Mouse (Mus musculus): ENCODE measurements around the gene Rap1gds1. TPM values are rescaled to one million over a fixed set of nuclear protein-coding genes. Genes with fewer than 3 reads are reported as not detected.

The Rap1gds1 gene
- polyA plus RNA-seq, 1 experiment from 2014 or later, result 70.7 TPM

GRCm38 (mm10) chr3:138945516-138945915, 129.5 kb downstream of the Rap1gds1 start:
- Histone ChIP-seq H3K4me1 (replicated peaks; ENCODE audit: control insufficient read depth, insufficient read depth, low read length) (no peaks in the 10 kb centered on the region), H3K36me3 (ENCODE audit: control insufficient read depth, insufficient read depth, low read length) (0 out of 2 replicates have a peak, but pooled peaks cover 3% of the 10 kb centered on the region), H3K27me3 (ENCODE audit: control insufficient read depth, insufficient read depth, low read length) (no peaks in the 10 kb centered on the region), H3K4me3 (ENCODE audit: low read depth, low read length) (no peak overlapping the region), H3K9ac (ENCODE audit: low read depth, low read length) (no peak overlapping the region), H3K27ac (ENCODE audit: low read depth, low read length) (no peak overlapping the region), H3K4me2 (replicated peaks; ENCODE audit: low read depth, low read length) (no peak overlapping the region), H3K9me3 (ENCODE audit: control insufficient read depth, low read length) (no peaks in the 10 kb centered on the region)
- no peak for DNase-seq (ENCODE audit: low spot score)
- 95% methylated on average over 3 of the region's 3 CpGs for WGBS
- ATAC-seq (ENCODE audit: low FRiP score), result no peak

- peak; percentile 16 for DNase-seq (ENCODE audit: low spot score)
- WGBS, result 34% methylated on average over 9 of the region's 9 CpGs
- ATAC-seq (ENCODE audit: low FRiP score), result peak; percentile 40; the same call in 1 of the 2 replicates
- Histone ChIP-seq H3K9ac (ENCODE audit: low read depth, low read length) (no peak overlapping the region), H3K36me3 (ENCODE audit: control insufficient read depth, insufficient read depth, low read length) (peaks cover 9% of the 10 kb centered on the region; the same call in 1 of the 2 replicates), H3K9me3 (ENCODE audit: control insufficient read depth, low read length) (no peaks in the 10 kb centered on the region), H3K4me2 (replicated peaks; ENCODE audit: low read depth, low read length) (no peak overlapping the region), H3K4me3 (ENCODE audit: low read depth, low read length) (no peak overlapping the region), H3K27me3 (ENCODE audit: control insufficient read depth, insufficient read depth, low read length) (no peaks in the 10 kb centered on the region), H3K27ac (ENCODE audit: low read depth, low read length) (no peak overlapping the region), H3K4me1 (replicated peaks; ENCODE audit: control insufficient read depth, insufficient read depth, low read length) (no peaks in the 10 kb centered on the region)
These were observed 133.4 kb downstream of the Rap1gds1 start for GRCm38 (mm10) chr3:138941604-138942003.

- ATAC-seq (ENCODE audit: low FRiP score), result no peak
- no peaks in the 10 kb centered on the region for H3K9me3 ChIP-seq (ENCODE audit: control insufficient read depth, low read length)
- no peak for DNase-seq (ENCODE audit: low spot score)
- H3K9ac ChIP-seq (ENCODE audit: low read depth, low read length), result no peak overlapping the region
- WGBS, result 98% methylated on average over 10 of the region's 10 CpGs
- H3K4me2 ChIP-seq (replicated peaks; ENCODE audit: low read depth, low read length), result no peak overlapping the region
- peaks cover 6% of the 10 kb centered on the region; the same call in 1 of the 2 replicates for H3K36me3 ChIP-seq (ENCODE audit: control insufficient read depth, insufficient read depth, low read length)
- no peak overlapping the region for H3K4me3 ChIP-seq (ENCODE audit: low read depth, low read length)
- H3K4me1 ChIP-seq (replicated peaks; ENCODE audit: control insufficient read depth, insufficient read depth, low read length), result no peaks in the 10 kb centered on the region
- H3K27me3 ChIP-seq (ENCODE audit: control insufficient read depth, insufficient read depth, low read length), result no peaks in the 10 kb centered on the region
- no peak overlapping the region for H3K27ac ChIP-seq (ENCODE audit: low read depth, low read length)
These were observed 137.8 kb downstream of the Rap1gds1 start for GRCm38 (mm10) chr3:138937241-138937640.

GRCm38 (mm10) chr3:138936780-138937179, 138.2 kb downstream of the Rap1gds1 start:
- Histone ChIP-seq H3K4me2 (replicated peaks; ENCODE audit: low read depth, low read length) (no peak overlapping the region), H3K4me1 (replicated peaks; ENCODE audit: control insufficient read depth, insufficient read depth, low read length) (no peaks in the 10 kb centered on the region), H3K4me3 (ENCODE audit: low read depth, low read length) (no peak overlapping the region), H3K9ac (ENCODE audit: low read depth, low read length) (no peak overlapping the region), H3K27me3 (ENCODE audit: control insufficient read depth, insufficient read depth, low read length) (no peaks in the 10 kb centered on the region), H3K36me3 (ENCODE audit: control insufficient read depth, insufficient read depth, low read length) (peaks cover 6% of the 10 kb centered on the region; the same call in 1 of the 2 replicates), H3K27ac (ENCODE audit: low read depth, low read length) (no peak overlapping the region), H3K9me3 (ENCODE audit: control insufficient read depth, low read length) (no peaks in the 10 kb centered on the region)
- ATAC-seq (ENCODE audit: low FRiP score) (no peak), DNase-seq (ENCODE audit: low spot score) (no peak)
- 92% methylated on average over 8 of the region's 8 CpGs for WGBS

GRCm38 (mm10) chr3:138927437-138927836, 147.6 kb downstream of the Rap1gds1 start:
- 95% methylated on average over 4 of the region's 4 CpGs for WGBS
- no peak overlapping the region for H3K4me3 ChIP-seq (ENCODE audit: low read depth, low read length)
- H3K9me3 ChIP-seq (ENCODE audit: control insufficient read depth, low read length), result no peaks in the 10 kb centered on the region
- ATAC-seq (ENCODE audit: low FRiP score) (no peak), DNase-seq (ENCODE audit: low spot score) (no peak)
- H3K27ac ChIP-seq (ENCODE audit: low read depth, low read length), result no peak overlapping the region
- no peaks in the 10 kb centered on the region for H3K36me3 ChIP-seq (ENCODE audit: control insufficient read depth, insufficient read depth, low read length)
- no peak overlapping the region for H3K4me2 ChIP-seq (replicated peaks; ENCODE audit: low read depth, low read length)
- H3K27me3 ChIP-seq (ENCODE audit: control insufficient read depth, insufficient read depth, low read length), result no peaks in the 10 kb centered on the region
- H3K4me1 ChIP-seq (replicated peaks; ENCODE audit: control insufficient read depth, insufficient read depth, low read length), result no peaks in the 10 kb centered on the region
- no peak overlapping the region for H3K9ac ChIP-seq (ENCODE audit: low read depth, low read length)

GRCm38 (mm10) chr3:138926161-138926560, 148.8 kb downstream of the Rap1gds1 start:
- H3K27ac ChIP-seq (ENCODE audit: low read depth, low read length), result no peak overlapping the region
- WGBS, result 92% methylated on average over 8 of the region's 8 CpGs

GRCm38 (mm10) chr3:138918241-138918640, 156.8 kb downstream of the Rap1gds1 start:
- Histone ChIP-seq H3K9ac (ENCODE audit: low read depth, low read length) (no peak overlapping the region), H3K9me3 (ENCODE audit: control insufficient read depth, low read length) (no peaks in the 10 kb centered on the region), H3K4me2 (replicated peaks; ENCODE audit: low read depth, low read length) (no peak overlapping the region), H3K27ac (ENCODE audit: low read depth, low read length) (no peak overlapping the region), H3K27me3 (ENCODE audit: control insufficient read depth, insufficient read depth, low read length) (no peaks in the 10 kb centered on the region), H3K4me1 (replicated peaks; ENCODE audit: control insufficient read depth, insufficient read depth, low read length) (no peaks in the 10 kb centered on the region), H3K4me3 (ENCODE audit: low read depth, low read length) (no peak overlapping the region), H3K36me3 (ENCODE audit: control insufficient read depth, insufficient read depth, low read length) (no peaks in the 10 kb centered on the region)
- DNase-seq (ENCODE audit: low spot score) (no peak), ATAC-seq (ENCODE audit: low FRiP score) (no peak)
- WGBS, result 93% methylated on average over 4 of the region's 4 CpGs

More at GRCm38 (mm10) chr3:138926161-138926560, 148.8 kb downstream of the Rap1gds1 start:
- Histone ChIP-seq H3K36me3 (ENCODE audit: control insufficient read depth, insufficient read depth, low read length) (no peaks in the 10 kb centered on the region), H3K27me3 (ENCODE audit: control insufficient read depth, insufficient read depth, low read length) (no peaks in the 10 kb centered on the region), H3K9me3 (ENCODE audit: control insufficient read depth, low read length) (no peaks in the 10 kb centered on the region), H3K4me3 (ENCODE audit: low read depth, low read length) (no peak overlapping the region), H3K4me1 (replicated peaks; ENCODE audit: control insufficient read depth, insufficient read depth, low read length) (no peaks in the 10 kb centered on the region), H3K9ac (ENCODE audit: low read depth, low read length) (no peak overlapping the region), H3K4me2 (replicated peaks; ENCODE audit: low read depth, low read length) (no peak overlapping the region)
- DNase-seq (ENCODE audit: low spot score) (no peak), ATAC-seq (ENCODE audit: low FRiP score) (no peak)

GRCm38 (mm10) chr3:138917016-138917415, 158.0 kb downstream of the Rap1gds1 start:
- Histone ChIP-seq H3K36me3 (ENCODE audit: control insufficient read depth, insufficient read depth, low read length) (no peaks in the 10 kb centered on the region), H3K9ac (ENCODE audit: low read depth, low read length) (no peak overlapping the region), H3K9me3 (ENCODE audit: control insufficient read depth, low read length) (no peaks in the 10 kb centered on the region), H3K27ac (ENCODE audit: low read depth, low read length) (no peak overlapping the region), H3K4me3 (ENCODE audit: low read depth, low read length) (no peak overlapping the region), H3K4me1 (replicated peaks; ENCODE audit: control insufficient read depth, insufficient read depth, low read length) (no peaks in the 10 kb centered on the region), H3K4me2 (replicated peaks; ENCODE audit: low read depth, low read length) (no peak overlapping the region), H3K27me3 (ENCODE audit: control insufficient read depth, insufficient read depth, low read length) (no peaks in the 10 kb centered on the region)
- no peak for DNase-seq (ENCODE audit: low spot score)
- no peak for ATAC-seq (ENCODE audit: low FRiP score)
- WGBS, result 91% methylated on average over 4 of the region's 4 CpGs

- Histone ChIP-seq H3K9me3 (ENCODE audit: control insufficient read depth, low read length) (no peaks in the 10 kb centered on the region), H3K4me1 (replicated peaks; ENCODE audit: control insufficient read depth, insufficient read depth, low read length) (no peaks in the 10 kb centered on the region), H3K36me3 (ENCODE audit: control insufficient read depth, insufficient read depth, low read length) (no peaks in the 10 kb centered on the region), H3K27ac (ENCODE audit: low read depth, low read length) (no peak overlapping the region), H3K4me2 (replicated peaks; ENCODE audit: low read depth, low read length) (no peak overlapping the region), H3K4me3 (ENCODE audit: low read depth, low read length) (no peak overlapping the region), H3K27me3 (ENCODE audit: control insufficient read depth, insufficient read depth, low read length) (no peaks in the 10 kb centered on the region), H3K9ac (ENCODE audit: low read depth, low read length) (no peak overlapping the region)
- 88% methylated on average over 4 of the region's 4 CpGs for WGBS
- ATAC-seq (ENCODE audit: low FRiP score) (no peak), DNase-seq (ENCODE audit: low spot score) (no peak)
These were observed 158.4 kb downstream of the Rap1gds1 start for GRCm38 (mm10) chr3:138916591-138916990.

All from hindbrain, embryonic 11.5 days (tissue).